Mouse (Mus musculus) spleen, adult 12 weeks (tissue): ENCODE data around the gene Whamm.

ENCODE experiments used
- DNase-seq: peaks from one replicate; pipeline ENCODE4 v3.0.0; 2022; ENCODE audit warnings: low spot score

Whamm gene

GRCm38 (mm10) chr7:81597660-81598059, 26.6 kb downstream of the Whamm start:
- DNase-seq, result no peak

GRCm38 (mm10) chr7:81599379-81600280, 28.6 kb downstream of the Whamm start:
- no peak for DNase-seq

GRCm38 (mm10) chr7:81604991-81605390, 33.9 kb downstream of the Whamm start:
- no peak for DNase-seq

GRCm38 (mm10) chr7:81605489-81605888, 34.4 kb downstream of the Whamm start:
- no peak for DNase-seq

- DNase-seq, result no peak
Measured at GRCm38 (mm10) chr7:81606452-81606851, 35.4 kb downstream of the Whamm start.

- no peak for DNase-seq
Measured at GRCm38 (mm10) chr7:81610125-81610524, 39.1 kb downstream of the Whamm start.

- no peak for DNase-seq
Measured at GRCm38 (mm10) chr7:81612856-81613635, 42.0 kb downstream of the Whamm start.

GRCm38 (mm10) chr7:81615031-81615430, 44.0 kb downstream of the Whamm start:
- no peak for DNase-seq

- DNase-seq, result no peak
Measured at GRCm38 (mm10) chr7:81622793-81623192, 51.7 kb downstream of the Whamm start.

GRCm38 (mm10) chr7:81623767-81624166, 52.7 kb downstream of the Whamm start:
- no peak for DNase-seq

GRCm38 (mm10) chr7:81626460-81626859, 55.4 kb downstream of the Whamm start:
- DNase-seq, result no peak

GRCm38 (mm10) chr7:81631261-81631660, 60.2 kb downstream of the Whamm start:
- no peak for DNase-seq

- DNase-seq, result no peak
Measured at GRCm38 (mm10) chr7:81632586-81632985, 61.5 kb downstream of the Whamm start.

- DNase-seq, result no peak
Measured at GRCm38 (mm10) chr7:81641101-81641500, 70.0 kb downstream of the Whamm start.

GRCm38 (mm10) chr7:81644551-81645235, 73.6 kb downstream of the Whamm start:
- no peak for DNase-seq
